Mouse (Mus musculus) megakaryocyte, adult 5-6 weeks (primary cell): ENCODE results near the gene 1600014C10Rik. TPM values are rescaled to one million over a fixed set of nuclear protein-coding genes. Genes with fewer than 3 reads are reported as not detected.
A peak's percentile ranks its signal among the peaks of the same experiment; 100 is the strongest.

ENCODE experiments used
- ATAC-seq: 2 replicates; pipeline ENCODE4 v1.8.0; 2016; ENCODE audit warnings: mild to moderate bottlenecking, inconsistent platforms; ENCODE audit not compliant: poor library complexity, severe bottlenecking
- total RNA-seq, 2 experiments: library from RNA; stranded (forward) in 1 of 2; stranded (reverse) in 1 of 2; fragments of 153-499, 151-499 nt in 1 of 2; fragments of 221-1000, 200-1000 nt in 1 of 2; gene quantifications; 2 replicates each; pipeline versions ENCODE4 v1.2.3 to v1.2.4; 2015 to 2017

Gene 1600014C10Rik
- total RNA-seq, 2 experiments from 2014 or later, result 34.5 to 39.5 TPM

DNA sequence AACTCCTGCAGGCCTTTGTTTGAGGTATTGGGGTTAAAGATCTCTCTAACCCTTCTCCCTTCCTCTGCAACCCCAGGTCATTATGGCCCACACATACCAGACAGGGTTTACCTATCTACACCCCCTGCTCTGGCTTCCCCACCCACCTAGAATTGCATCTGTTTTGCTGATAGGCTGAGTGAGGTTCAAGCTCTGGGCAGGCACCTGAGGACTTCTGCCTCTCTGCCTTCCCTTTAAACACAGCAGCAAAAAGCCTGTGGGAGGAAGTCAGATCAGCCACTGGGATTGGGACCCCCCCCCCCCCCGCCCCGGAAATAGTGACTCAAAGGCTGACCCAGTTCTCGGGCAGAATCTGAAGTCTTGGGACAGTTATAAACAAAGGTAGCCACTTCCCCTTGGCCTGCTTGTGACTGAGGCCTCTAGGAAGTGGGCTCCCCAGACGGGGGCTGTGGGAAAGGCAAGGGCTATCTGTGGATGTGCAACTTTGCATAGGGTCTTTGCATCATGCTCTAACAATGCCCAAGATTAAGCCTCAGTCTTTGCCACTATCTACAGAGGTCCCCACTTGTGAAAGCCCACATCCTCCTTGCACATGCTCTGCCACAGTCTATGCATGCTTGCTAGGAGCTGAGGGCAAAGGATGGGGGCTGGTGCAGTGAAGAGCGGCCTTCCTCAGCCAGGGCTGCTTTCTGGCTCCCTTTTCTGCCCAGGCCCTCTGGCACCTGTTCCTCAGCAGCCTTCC lies 31.6 kb downstream of the 1600014C10Rik start:
- peak; percentile 81 for ATAC-seq

DNA sequence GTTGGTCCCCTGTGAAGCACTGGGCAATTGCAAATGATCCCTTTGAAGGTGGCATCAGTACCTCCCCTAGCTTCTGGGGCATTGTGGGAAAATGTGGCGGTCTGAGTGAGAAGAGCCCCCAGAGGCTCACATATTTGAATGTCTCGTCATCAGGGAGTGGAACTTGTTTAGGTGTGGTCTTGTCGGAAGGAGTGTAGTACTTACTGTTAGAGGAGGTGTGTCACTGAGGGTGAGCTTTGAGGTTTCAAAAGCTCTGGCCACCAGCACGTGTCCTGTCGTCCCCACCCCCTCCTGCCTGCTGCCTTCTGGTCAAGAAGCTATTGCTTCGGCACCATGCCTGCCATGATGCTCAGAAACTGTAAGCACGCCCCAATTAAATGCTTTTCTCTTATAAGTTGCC lies 32.3 kb downstream of the 1600014C10Rik start:
- ATAC-seq, result peak; percentile 64

DNA sequence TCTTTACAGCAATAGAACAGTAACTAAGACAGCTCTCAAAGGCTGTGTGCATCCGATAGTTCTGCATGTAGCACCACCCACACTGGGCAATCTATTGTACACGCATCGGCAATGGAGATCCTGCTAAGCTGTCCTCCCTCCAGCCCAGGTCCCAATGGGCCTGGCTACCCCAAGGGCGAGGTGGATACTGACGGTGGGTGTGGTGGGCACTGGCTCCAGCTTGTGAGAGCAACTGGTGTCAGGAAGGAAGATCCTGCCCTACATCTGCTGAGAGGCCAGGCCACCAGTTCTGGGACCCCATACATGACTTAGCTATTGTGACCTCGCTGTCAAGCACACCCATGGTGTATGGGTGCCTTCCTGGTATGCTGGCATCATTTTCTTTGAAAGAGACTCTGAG lies 32.7 kb downstream of the 1600014C10Rik start:
- ATAC-seq, result no peak

DNA sequence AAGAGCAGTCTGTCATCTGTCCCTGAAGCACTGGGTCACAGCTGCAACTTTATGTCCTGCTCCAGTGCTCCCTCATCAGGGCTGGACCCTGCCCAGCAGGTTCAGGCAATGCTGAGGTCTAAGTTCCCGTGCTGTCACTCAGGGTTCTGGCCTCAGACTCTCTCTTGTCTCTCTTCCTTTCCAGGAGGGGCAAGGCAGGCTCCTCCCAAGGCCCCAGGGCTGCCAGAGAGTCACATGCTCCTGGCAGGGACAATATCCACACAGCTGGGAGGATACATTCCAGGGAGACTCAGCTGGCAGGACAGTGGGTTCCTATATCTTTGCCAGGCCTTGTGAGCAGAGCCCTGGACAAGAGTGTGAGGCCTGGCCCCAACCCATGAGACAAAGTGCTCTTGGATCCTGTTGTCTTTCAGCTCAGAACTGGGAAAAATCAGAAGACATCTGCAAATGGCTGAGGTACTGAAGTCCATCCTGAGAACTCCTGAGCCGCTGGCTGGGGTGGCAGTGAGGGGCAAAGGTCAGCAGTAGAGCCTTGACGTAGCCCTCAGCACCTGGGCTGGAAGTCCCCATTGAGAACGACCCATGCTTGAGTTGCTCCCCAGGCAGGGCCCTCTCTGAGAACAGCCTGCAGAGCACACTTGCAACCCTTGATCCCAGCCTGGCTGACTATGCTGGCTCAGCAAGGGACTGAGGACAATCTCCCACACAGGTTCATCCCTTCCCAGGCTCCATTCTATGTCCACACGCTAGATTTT lies 34.6 kb downstream of the 1600014C10Rik start:
- no peak for ATAC-seq

DNA sequence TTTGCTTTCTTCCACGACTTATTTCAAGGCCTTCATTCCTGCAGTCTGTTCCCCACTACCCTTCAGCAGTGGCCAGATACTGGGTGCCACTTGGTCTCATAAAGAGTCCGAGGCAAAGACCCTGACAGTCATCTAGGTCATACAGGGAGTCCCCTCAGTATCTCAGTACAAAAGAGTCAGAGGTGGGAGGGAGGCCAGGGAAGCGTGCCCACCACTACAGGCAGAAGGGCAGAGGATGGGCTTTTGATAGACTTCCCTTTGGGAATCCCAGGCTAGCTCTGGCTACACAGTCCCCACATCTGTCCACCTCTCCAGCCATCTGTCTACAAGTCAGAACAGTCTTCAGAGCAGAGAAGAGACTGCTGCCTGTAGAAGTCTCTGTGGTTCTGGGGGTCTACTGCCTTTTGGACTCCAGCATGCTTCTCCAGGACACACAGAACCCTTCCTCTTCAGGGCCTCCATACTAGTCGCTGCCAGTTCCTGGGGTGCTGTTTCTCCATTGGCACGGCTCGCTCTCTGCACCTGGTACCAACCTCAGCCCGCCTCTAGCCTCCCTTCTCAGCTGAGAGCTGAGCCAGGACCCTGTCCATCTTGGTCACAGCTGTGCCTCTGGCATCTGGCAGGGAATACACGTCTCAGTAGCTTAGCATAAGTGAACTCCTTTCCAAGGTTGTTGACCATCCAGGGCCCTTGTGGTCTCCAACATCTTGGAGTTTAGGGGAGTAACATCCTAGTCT lies 35.8 kb downstream of the 1600014C10Rik start:
- no peak for ATAC-seq

DNA sequence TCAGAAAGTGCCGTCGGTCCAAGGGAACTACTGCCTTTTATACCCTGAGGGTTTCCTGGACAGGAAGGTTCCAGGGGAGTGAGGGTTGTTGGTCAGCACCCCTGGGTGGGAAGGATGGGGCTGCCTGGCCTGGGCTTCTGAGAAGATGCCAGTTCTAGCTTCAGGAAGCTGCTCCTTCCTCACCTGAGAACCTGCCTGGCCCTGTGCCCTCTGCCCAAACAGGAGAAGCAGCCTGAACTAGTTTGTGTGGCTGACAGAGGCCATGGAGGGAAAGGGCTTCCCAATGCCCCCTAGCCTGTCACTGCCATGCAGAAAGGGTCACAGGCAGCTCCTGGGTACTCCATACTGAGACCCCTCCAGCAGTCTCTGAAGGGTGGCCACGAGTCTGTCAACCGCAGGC lies 36.5 kb downstream of the 1600014C10Rik start:
- ATAC-seq, result no peak

DNA sequence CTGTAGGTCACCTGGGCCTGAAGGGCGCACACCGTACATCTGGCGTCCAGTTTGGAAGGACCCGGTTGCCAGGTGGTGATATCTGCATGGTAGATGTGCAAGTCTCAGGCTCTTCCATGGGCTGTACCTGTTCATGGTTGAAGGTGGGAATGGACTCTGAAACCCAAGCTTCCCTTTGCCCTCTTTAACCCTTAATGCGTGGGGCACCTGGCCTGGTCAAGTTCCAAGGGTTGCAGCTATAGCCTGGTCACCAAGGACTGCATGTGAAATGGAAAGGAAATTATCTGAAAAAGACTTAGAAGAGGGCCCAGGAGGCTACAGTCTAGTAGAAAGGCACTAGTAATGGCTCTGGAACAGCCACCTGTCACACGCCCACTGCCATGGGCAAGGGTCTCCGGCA lies 37.8 kb downstream of the 1600014C10Rik start:
- ATAC-seq, result no peak

DNA sequence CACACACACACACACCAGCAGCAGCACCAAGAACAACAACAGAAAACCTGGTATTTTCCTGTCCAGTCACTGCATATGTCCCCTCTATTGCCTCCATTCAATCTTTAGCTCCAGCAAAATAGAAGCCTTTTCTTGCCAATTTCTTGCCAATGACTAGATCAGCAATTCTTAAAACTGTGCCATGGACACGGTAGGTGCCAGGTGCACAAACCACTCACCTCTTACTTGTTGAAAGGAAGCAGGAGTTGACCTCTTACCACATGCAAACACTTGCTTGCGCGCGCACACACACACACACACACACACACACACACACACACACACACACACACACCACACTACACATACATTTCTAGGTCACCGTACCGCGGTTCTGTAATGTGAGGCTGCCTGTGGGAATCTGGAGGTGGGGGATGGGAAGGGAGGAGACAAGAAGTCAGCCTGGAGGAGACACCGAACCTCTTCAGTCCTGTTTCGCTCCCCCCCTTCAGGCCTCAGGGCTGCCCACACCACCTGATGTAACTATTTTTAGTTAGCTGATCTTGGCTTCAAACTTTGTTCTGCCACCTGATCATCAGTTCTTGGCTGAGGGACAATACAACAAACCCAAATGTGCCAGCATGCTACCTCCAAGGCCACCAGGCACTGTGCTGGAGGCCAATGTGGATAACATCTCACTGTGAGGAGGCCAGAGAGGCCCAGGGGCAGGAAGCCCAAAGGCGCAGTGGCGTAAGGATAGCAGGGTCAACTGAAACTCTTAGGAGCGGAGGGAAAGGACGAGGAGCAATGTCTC lies 41.8 kb downstream of the 1600014C10Rik start:
- ATAC-seq, result no peak

DNA sequence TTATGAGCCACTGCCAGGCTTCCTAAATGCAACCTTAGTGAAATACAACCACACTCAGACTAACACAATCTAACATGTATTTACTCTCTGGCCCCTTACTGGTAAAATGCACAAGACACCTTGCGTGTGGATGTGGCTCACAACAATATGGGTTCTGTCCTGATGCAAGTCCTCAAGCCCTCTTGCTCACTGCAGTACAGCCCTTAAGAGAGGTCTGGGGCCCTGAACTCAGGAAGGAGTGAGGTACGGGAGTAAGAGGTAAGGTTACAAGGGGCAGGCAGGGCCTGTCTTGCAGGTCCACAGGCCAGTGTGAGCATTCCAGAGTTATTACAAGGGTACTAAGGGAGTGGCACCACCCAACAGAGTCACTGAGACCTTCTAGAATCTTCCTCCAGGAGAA lies 43.2 kb downstream of the 1600014C10Rik start:
- ATAC-seq, result no peak

DNA sequence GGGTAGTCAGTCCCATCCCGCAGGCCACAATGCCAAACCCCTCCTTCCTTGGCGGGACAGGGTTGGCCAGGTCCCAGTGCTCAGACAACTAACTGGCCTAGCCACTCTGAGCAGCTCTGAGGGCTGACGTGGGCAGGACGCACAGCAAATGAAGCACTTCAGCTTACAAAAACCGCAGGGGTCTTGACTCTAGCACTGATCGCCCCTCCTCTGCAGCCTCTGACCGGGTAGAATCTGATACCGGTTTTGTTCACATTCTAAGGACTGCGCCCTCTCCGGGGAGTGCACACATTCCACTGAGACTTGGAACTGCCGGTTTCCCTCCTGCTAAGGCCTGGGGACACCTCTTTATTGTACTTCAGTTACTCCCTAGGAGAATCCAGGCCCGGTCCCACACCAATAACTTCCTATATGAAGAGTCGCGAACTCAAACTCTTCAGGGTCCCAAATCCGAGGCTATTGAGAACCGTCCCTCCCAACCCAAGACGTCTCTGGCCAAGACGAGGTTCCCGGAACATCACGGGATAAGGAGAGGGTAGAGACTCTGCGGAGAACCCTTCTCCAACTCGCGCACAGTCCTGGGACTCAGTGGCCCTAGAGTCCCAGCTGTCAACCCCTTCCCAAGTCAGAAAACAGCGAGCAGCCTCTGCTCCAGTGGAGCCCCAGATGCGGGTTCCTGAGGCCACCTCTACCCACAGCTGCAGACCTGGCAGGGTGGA lies 44.3 kb downstream of the 1600014C10Rik start:
- peak; percentile 44 for ATAC-seq

DNA sequence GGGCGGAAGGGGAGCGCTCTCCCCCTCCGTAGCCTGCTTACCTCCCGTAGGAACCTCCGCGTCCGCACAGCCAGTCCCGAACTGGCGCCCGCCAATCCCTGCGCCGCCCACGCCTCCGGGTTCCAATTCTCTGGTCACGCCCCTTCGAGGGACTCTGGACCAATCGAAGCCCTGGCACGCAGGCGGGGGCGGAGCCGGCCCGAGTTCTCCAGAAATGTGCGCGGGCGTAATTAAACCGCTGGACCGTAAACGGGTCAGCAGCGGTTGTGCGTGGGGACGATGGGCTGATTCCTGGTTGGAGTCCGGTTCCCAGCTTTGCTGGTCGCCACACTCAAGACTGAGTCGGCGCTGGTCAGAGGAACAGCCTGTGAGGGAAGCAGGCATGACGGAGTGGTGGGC lies 44.9 kb downstream of the 1600014C10Rik start, which contains the start of gene Plekhf1:
Gene Plekhf1, minus strand, starts transcription at position 117 of the 399 bp plus-strand sequence.
- ATAC-seq, result peak; percentile 96

DNA sequence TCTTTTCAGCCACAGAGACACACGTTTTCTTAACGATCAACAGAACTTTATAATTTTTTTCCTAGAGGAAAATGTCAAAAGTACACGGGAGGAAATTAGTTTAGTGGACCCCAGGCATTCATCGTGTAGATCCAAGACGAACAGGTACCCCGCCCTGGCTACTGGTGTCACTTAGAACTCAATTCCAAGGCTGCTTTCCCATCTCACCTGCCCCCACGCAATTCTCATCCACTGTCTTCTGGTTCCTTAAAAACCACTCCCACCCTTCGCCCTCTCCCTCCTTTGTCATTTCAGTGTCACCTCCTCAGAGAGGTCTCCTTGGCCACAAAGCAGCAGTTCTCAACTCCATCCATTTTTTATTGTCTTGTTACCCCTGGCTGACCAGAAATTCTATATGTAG lies 45.3 kb downstream of the 1600014C10Rik start:
- ATAC-seq, result no peak

DNA sequence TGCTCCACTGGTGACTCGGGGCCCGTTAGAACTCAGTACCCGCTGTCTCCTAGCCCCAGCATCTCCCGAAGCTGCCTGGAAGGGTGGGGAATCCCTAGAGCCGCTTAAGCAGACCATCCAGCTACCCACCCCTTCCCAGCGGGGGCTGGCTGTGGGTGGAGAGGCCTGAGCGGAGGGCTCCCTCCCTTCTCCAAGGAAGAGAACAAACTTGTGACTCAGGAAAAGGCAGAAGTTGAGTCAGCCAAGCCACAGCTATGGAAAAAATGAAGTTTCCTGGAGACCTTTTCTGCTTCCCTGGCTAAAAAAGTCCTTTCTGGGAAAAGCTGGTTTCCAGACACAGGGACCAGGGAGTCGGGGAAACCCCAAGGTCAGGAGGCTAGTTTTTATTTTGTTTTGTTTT lies 47.3 kb downstream of the 1600014C10Rik start:
- no peak for ATAC-seq

DNA sequence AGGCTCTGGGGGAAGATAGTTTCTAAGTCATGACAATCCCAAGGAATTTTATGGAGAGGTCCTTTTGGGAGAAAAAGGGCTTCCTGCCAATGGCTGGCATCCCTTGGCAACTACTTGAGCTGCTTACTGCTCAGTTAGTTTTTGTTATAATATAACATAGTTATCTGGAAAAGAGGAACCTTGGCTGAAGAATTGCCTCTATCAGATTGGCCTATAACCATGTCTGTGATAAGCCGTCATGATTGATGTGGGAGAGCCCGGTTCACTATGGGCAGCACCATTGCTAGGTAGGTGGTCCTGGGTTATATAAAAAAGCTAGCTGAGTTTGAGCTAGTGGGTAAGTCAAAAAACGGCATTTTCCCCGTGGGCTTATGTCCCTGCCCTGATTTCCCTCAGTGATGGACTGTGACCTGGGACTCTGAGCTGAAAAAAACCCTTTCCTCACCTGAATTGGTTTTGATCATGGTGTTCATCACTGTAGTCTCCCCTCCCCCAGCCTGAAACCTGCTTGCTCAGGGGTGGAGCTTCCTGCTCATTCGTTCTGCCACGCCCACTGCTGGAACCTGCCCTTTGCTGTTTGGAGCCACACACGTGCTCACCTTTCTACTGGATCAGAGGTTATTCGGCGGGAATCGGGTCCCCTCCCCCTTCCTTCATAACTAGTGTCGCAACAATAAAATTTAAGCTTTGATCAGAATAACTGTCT lies 53.5 kb downstream of the 1600014C10Rik start:
- ATAC-seq, result no peak

DNA sequence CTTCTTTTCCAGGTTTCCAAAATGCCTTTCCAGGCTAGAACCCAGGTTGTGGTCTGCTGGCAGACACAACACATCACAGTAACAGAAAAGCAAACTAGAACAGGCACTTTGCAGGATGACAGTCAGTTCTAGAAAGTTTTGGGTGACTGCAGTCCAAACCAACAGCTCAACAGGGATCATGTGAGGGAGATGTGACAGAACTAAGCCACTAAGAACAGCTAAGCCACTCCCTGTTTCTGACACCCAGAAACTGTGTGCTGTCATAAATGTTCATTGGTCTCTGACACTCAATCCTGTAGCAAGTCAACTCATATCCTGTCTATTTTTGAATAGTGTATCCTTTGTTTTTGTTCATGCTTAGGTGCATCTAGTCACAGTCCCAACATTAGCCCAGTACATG lies 54.1 kb downstream of the 1600014C10Rik start:
- ATAC-seq, result no peak

DNA sequence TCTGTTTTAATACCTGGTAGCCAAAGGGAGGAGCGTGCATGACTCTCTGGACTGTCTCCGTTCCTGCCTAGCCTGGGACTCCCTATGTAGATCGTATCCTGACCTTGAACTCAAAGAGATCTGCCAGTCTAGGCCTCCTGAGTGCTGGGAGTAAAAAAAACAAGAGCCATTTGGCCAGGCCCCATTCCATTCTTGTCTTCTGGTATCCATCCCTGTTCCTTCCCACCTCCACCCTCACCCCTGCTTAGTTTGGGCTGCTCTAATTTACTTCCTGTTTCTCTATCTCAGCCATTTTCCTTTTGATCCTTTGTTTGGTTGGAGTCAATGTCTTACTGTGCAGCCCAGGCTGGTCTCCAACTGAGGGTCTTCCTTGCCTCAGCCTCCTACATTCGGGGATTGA lies 59.4 kb downstream of the 1600014C10Rik start:
- no peak for ATAC-seq
